Mouse (Mus musculus): Measurements from ENCODE around the gene Gm49405. TPM values are rescaled to one million over a fixed set of nuclear protein-coding genes. Genes with fewer than 3 reads are reported as not detected.
A peak's percentile ranks its signal among the peaks of the same experiment; 100 is the strongest.
"Not testable (repeated sequence)": the region's sequence is repeated elsewhere in the genome, so short reads cannot be mapped to it uniquely, and the experiment has no call there.

Gm49405 gene
- total RNA-seq, 2 experiments from 2014 or later: 1.5 to 2.2 TPM

- DNase-seq (ENCODE audit: low spot score in 2 of 2): not testable (repeated sequence)
Measured at GRCm38 (mm10) chr19:4049069-4049468, 48.6 kb downstream of the Gm49405 start.

- DNase-seq (ENCODE audit: low spot score in 2 of 2): no peak
Measured at GRCm38 (mm10) chr19:4051016-4051415, 50.6 kb downstream of the Gm49405 start.

- peak; percentile 32 to 33 for DNase-seq (ENCODE audit: low spot score in 2 of 2)
Measured at GRCm38 (mm10) chr19:4051741-4052515, 51.5 kb downstream of the Gm49405 start.

GRCm38 (mm10) chr19:4052516-4053030 is 52.1 kb downstream of the Gm49405 start:
- no peak for DNase-seq (ENCODE audit: low spot score in 2 of 2)

GRCm38 (mm10) chr19:4054613-4055012 is 54.2 kb downstream of the Gm49405 start:
- no peak for DNase-seq (ENCODE audit: low spot score in 2 of 2)

Other genes with a start within 250 kb of the Gm49405 start
- 10 to 100 TPM; 59.0 to 61.5 TPM for gene Kmt5b, start 233.2 kb upstream of the Gm49405 start, total RNA-seq (2021)
- 100 to 1,000 TPM in 1 of 2 experiments, 10 to 100 TPM in 1; 98.8 to 100 TPM for gene Chka, start 148.9 kb upstream of the Gm49405 start, total RNA-seq (2021)
- gene Tcirg1, start 93.5 kb upstream of the Gm49405 start, total RNA-seq (2021): 10 to 100 TPM; 15.4 to 20.2 TPM
- gene Ndufs8, start 87.9 kb upstream of the Gm49405 start, total RNA-seq (2021): 100 to 1,000 TPM; 130 TPM
- 1 to 10 TPM; 2.8 TPM for gene Aldh3b1, start 70.8 kb upstream of the Gm49405 start, total RNA-seq (2021)
- gene Unc93b1, start 65.4 kb upstream of the Gm49405 start, total RNA-seq (2021): 10 to 100 TPM; 17.1 to 18.1 TPM
- gene Aldh3b3, start 42.0 kb upstream of the Gm49405 start, total RNA-seq (2021): not detected
- 1 to 10 TPM in 1 of 2 experiments, under 1 TPM in 1; 0.98 to 1.9 TPM for gene Aldh3b2, start 28.3 kb upstream of the Gm49405 start, total RNA-seq (2021)
- 1 to 10 TPM; 2.0 to 2.3 TPM for gene Acy3, start 14.1 kb upstream of the Gm49405 start, total RNA-seq (2021)
- not detected for gene Tbx10, start 7.9 kb upstream of the Gm49405 start, total RNA-seq (2021)
- gene Nudt8, start within 50 bp of the Gm49405 start, total RNA-seq (2021): 10 to 100 TPM; 12.3 to 12.5 TPM
- gene Doc2g, start 2.7 kb downstream of the Gm49405 start, total RNA-seq (2021): 1 to 10 TPM; 2.3 to 3.0 TPM
- gene Ndufv1, start 12.2 kb downstream of the Gm49405 start, total RNA-seq (2021): 100 to 1,000 TPM; 234 to 250 TPM
- 100 to 1,000 TPM; 264 to 267 TPM for gene Gstp1, start 37.4 kb downstream of the Gm49405 start, total RNA-seq (2021)
- gene Gstp2, start 45.4 kb downstream of the Gm49405 start, total RNA-seq (2021): 10 to 100 TPM; 25.9 to 48.3 TPM
- not detected for gene Gstp3, start 58.9 kb downstream of the Gm49405 start, total RNA-seq (2021)
- gene Cabp2, start 81.0 kb downstream of the Gm49405 start, total RNA-seq (2021): not detected
- gene Cdk2ap2, start 96.6 kb downstream of the Gm49405 start, total RNA-seq (2021): 10 to 100 TPM; 25.0 to 34.1 TPM
- 100 to 1,000 TPM; 192 to 214 TPM for gene Pitpnm1, start 99.4 kb downstream of the Gm49405 start, total RNA-seq (2021)
- gene Aip, start 125.2 kb downstream of the Gm49405 start, total RNA-seq (2021): 10 to 100 TPM; 73.9 to 83.2 TPM
- not detected for gene Gpr152, start 139.2 kb downstream of the Gm49405 start, total RNA-seq (2021)
- gene Cabp4, start 143.4 kb downstream of the Gm49405 start, total RNA-seq (2021): not detected
- 100 to 1,000 TPM in 1 of 2 experiments, 10 to 100 TPM in 1; 91.1 to 102 TPM for gene Coro1b, start 148.0 kb downstream of the Gm49405 start, total RNA-seq (2021)
- gene Ptprcap, start 153.0 kb downstream of the Gm49405 start, total RNA-seq (2021): 1 to 10 TPM in 1 of 2 experiments, under 1 TPM in 1; 0.99 to 2.5 TPM
- 10 to 100 TPM; 32.6 to 40.9 TPM for gene Rps6kb2, start 162.7 kb downstream of the Gm49405 start, total RNA-seq (2021)
- gene Carns1, start 174.9 kb downstream of the Gm49405 start, total RNA-seq (2021): 1 to 10 TPM; 4.0 to 4.9 TPM
- gene Tbc1d10c, start 190.7 kb downstream of the Gm49405 start, total RNA-seq (2021): 1 to 10 TPM in 1 of 2 experiments, under 1 TPM in 1; 0.74 to 1.8 TPM
- gene Ppp1ca, start 191.4 kb downstream of the Gm49405 start, total RNA-seq (2021): 100 to 1,000 TPM; 281 TPM
- 1 to 10 TPM; 6.6 to 6.7 TPM for gene Rad9a, start 201.0 kb downstream of the Gm49405 start, total RNA-seq (2021)
- under 1 TPM; 0.88 to 0.90 TPM for gene Clcf1, start 213.6 kb downstream of the Gm49405 start, total RNA-seq (2021)
- gene AC109138.7, start 213.7 kb downstream of the Gm49405 start, total RNA-seq (2021): not detected
- 10 to 100 TPM; 11.9 to 13.5 TPM for gene Pold4, start 231.3 kb downstream of the Gm49405 start, total RNA-seq (2021)